Mouse (Mus musculus): ENCODE data around the gene Ankrd31. TPM values are rescaled to one million over a fixed set of nuclear protein-coding genes. Genes with fewer than 3 reads are reported as not detected.
"Not testable (repeated sequence)": the region's sequence is repeated elsewhere in the genome, so short reads cannot be mapped to it uniquely, and the experiment has no call there.

Ankrd31 gene
- polyA plus RNA-seq, 1 experiment from 2014 or later: not detected

GRCm38 (mm10) chr13:96730116-96730515, 18.0 kb upstream of the Ankrd31 start:
- Histone ChIP-seq H3K27ac (ENCODE audit: low read depth, low read length) (no peak overlapping the region), H3K36me3 (ENCODE audit: control insufficient read depth, insufficient read depth, low read length) (no peaks in the 10 kb centered on the region), H3K4me2 (ENCODE audit: low read depth) (no peak overlapping the region), H3K4me3 (ENCODE audit: low read depth, low read length) (no peak overlapping the region), H3K27me3 (ENCODE audit: control insufficient read depth, insufficient read depth, low read length) (no peaks in the 10 kb centered on the region), H3K9me3 (ENCODE audit: control insufficient read depth, low read length) (no peaks in the 10 kb centered on the region), H3K9ac (ENCODE audit: low read length) (no peak overlapping the region), H3K4me1 (ENCODE audit: control insufficient read depth, insufficient read depth, low read length) (no peaks in the 10 kb centered on the region)
- ATAC-seq (ENCODE audit: insufficient read depth, low FRiP score, low TSS enrichment): no peak
- 72% methylated on average over 1 of the region's 1 CpGs for WGBS
- no peak for DNase-seq (ENCODE audit: low spot score)

GRCm38 (mm10) chr13:96735175-96735574, 12.9 kb upstream of the Ankrd31 start:
- Histone ChIP-seq H3K4me3 (ENCODE audit: low read depth, low read length) (no peak overlapping the region), H3K4me2 (ENCODE audit: low read depth) (no peak overlapping the region), H3K27ac (ENCODE audit: low read depth, low read length) (no peak overlapping the region), H3K9ac (ENCODE audit: low read length) (no peak overlapping the region), H3K4me1 (ENCODE audit: control insufficient read depth, insufficient read depth, low read length) (no peaks in the 10 kb centered on the region), H3K36me3 (ENCODE audit: control insufficient read depth, insufficient read depth, low read length) (no peaks in the 10 kb centered on the region), H3K27me3 (ENCODE audit: control insufficient read depth, insufficient read depth, low read length) (no peaks in the 10 kb centered on the region), H3K9me3 (ENCODE audit: control insufficient read depth, low read length) (no peaks in the 10 kb centered on the region)
- ATAC-seq (ENCODE audit: insufficient read depth, low FRiP score, low TSS enrichment) (no peak), DNase-seq (ENCODE audit: low spot score) (no peak)
- WGBS: 41% methylated on average over 1 of the region's 1 CpGs

GRCm38 (mm10) chr13:96740159-96740558, 7.9 kb upstream of the Ankrd31 start:
- Histone ChIP-seq H3K9ac (ENCODE audit: low read length) (no peak overlapping the region), H3K4me1 (ENCODE audit: control insufficient read depth, insufficient read depth, low read length) (no peaks in the 10 kb centered on the region), H3K4me2 (ENCODE audit: low read depth) (no peak overlapping the region), H3K4me3 (ENCODE audit: low read depth, low read length) (no peak overlapping the region), H3K27me3 (ENCODE audit: control insufficient read depth, insufficient read depth, low read length) (no peaks in the 10 kb centered on the region), H3K27ac (ENCODE audit: low read depth, low read length) (no peak overlapping the region), H3K9me3 (ENCODE audit: control insufficient read depth, low read length) (no peaks in the 10 kb centered on the region), H3K36me3 (ENCODE audit: control insufficient read depth, insufficient read depth, low read length) (no peaks in the 10 kb centered on the region)
- no peak for ATAC-seq (ENCODE audit: insufficient read depth, low FRiP score, low TSS enrichment)
- DNase-seq (ENCODE audit: low spot score): no peak
- WGBS: 89% methylated on average over 2 of the region's 2 CpGs

GRCm38 (mm10) chr13:96742871-96743270, 5.2 kb upstream of the Ankrd31 start:
- Histone ChIP-seq H3K4me1 (ENCODE audit: control insufficient read depth, insufficient read depth, low read length) (no peaks in the 10 kb centered on the region), H3K9ac (ENCODE audit: low read length) (no peak overlapping the region), H3K27ac (ENCODE audit: low read depth, low read length) (no peak overlapping the region), H3K27me3 (ENCODE audit: control insufficient read depth, insufficient read depth, low read length) (no peaks in the 10 kb centered on the region), H3K9me3 (ENCODE audit: control insufficient read depth, low read length) (no peaks in the 10 kb centered on the region), H3K36me3 (ENCODE audit: control insufficient read depth, insufficient read depth, low read length) (no peaks in the 10 kb centered on the region), H3K4me2 (ENCODE audit: low read depth) (no peak overlapping the region), H3K4me3 (ENCODE audit: low read depth, low read length) (no peak overlapping the region)
- ATAC-seq (ENCODE audit: insufficient read depth, low FRiP score, low TSS enrichment): no peak
- 82% methylated on average over 2 of the region's 2 CpGs for WGBS
- DNase-seq (ENCODE audit: low spot score): no peak

GRCm38 (mm10) chr13:96746055-96746454, 2.0 kb upstream of the Ankrd31 start:
- ATAC-seq (ENCODE audit: insufficient read depth, low FRiP score, low TSS enrichment): no peak
- 51% methylated on average over 6 of the region's 6 CpGs for WGBS

GRCm38 (mm10) chr13:96749859-96750258, 1.8 kb downstream of the Ankrd31 start:
- DNase-seq (ENCODE audit: low spot score) (no peak), ATAC-seq (ENCODE audit: insufficient read depth, low FRiP score, low TSS enrichment) (no peak)
- no peak overlapping the region for H3K9ac ChIP-seq (ENCODE audit: low read length)
- no peaks in the 10 kb centered on the region for H3K9me3 ChIP-seq (ENCODE audit: control insufficient read depth, low read length)
- no peaks in the 10 kb centered on the region for H3K27me3 ChIP-seq (ENCODE audit: control insufficient read depth, insufficient read depth, low read length)
- H3K36me3 ChIP-seq (ENCODE audit: control insufficient read depth, insufficient read depth, low read length): no peaks in the 10 kb centered on the region
- no peaks in the 10 kb centered on the region for H3K4me1 ChIP-seq (ENCODE audit: control insufficient read depth, insufficient read depth, low read length)
- WGBS: 79% methylated on average over 6 of the region's 6 CpGs
- no peak overlapping the region for H3K4me3 ChIP-seq (ENCODE audit: low read depth, low read length)
- H3K4me2 ChIP-seq (ENCODE audit: low read depth): no peak overlapping the region
- H3K27ac ChIP-seq (ENCODE audit: low read depth, low read length): no peak overlapping the region

More at GRCm38 (mm10) chr13:96746055-96746454, 2.0 kb upstream of the Ankrd31 start:
- no peaks in the 10 kb centered on the region for H3K36me3 ChIP-seq (ENCODE audit: control insufficient read depth, insufficient read depth, low read length)
- peak; percentile 23 for DNase-seq (ENCODE audit: low spot score)
- no peak overlapping the region for H3K27ac ChIP-seq (ENCODE audit: low read depth, low read length)
- H3K9me3 ChIP-seq (ENCODE audit: control insufficient read depth, low read length): no peaks in the 10 kb centered on the region
- H3K4me3 ChIP-seq (ENCODE audit: low read depth, low read length): no peak overlapping the region
- no peak overlapping the region for H3K4me2 ChIP-seq (ENCODE audit: low read depth)
- no peak overlapping the region for H3K9ac ChIP-seq (ENCODE audit: low read length)
- no peaks in the 10 kb centered on the region for H3K27me3 ChIP-seq (ENCODE audit: control insufficient read depth, insufficient read depth, low read length)
- no peaks in the 10 kb centered on the region for H3K4me1 ChIP-seq (ENCODE audit: control insufficient read depth, insufficient read depth, low read length)

- Histone ChIP-seq H3K9me3 (ENCODE audit: control insufficient read depth, low read length) (no peaks in the 10 kb centered on the region), H3K9ac (ENCODE audit: low read length) (no peak overlapping the region), H3K4me3 (ENCODE audit: low read depth, low read length) (no peak overlapping the region), H3K27ac (ENCODE audit: low read depth, low read length) (no peak overlapping the region), H3K4me2 (ENCODE audit: low read depth) (no peak overlapping the region), H3K27me3 (ENCODE audit: control insufficient read depth, insufficient read depth, low read length) (no peaks in the 10 kb centered on the region), H3K36me3 (ENCODE audit: control insufficient read depth, insufficient read depth, low read length) (no peaks in the 10 kb centered on the region), H3K4me1 (ENCODE audit: control insufficient read depth, insufficient read depth, low read length) (no peaks in the 10 kb centered on the region)
- WGBS: 84% methylated on average over 2 of the region's 2 CpGs
- ATAC-seq (ENCODE audit: insufficient read depth, low FRiP score, low TSS enrichment) (no peak), DNase-seq (ENCODE audit: low spot score) (no peak)
These were observed 12.8 kb downstream of the Ankrd31 start for GRCm38 (mm10) chr13:96760848-96761247.

- 90% methylated on average over 5 of the region's 5 CpGs for WGBS
- not testable (repeated sequence) for DNase-seq (ENCODE audit: low spot score); ATAC-seq (ENCODE audit: insufficient read depth, low FRiP score, low TSS enrichment)
These were observed 38.0 kb downstream of the Ankrd31 start for GRCm38 (mm10) chr13:96786071-96786470.

GRCm38 (mm10) chr13:96793451-96793850, 45.4 kb downstream of the Ankrd31 start:
- Histone ChIP-seq H3K27ac (ENCODE audit: low read depth, low read length) (no peak overlapping the region), H3K9ac (ENCODE audit: low read length) (no peak overlapping the region), H3K36me3 (ENCODE audit: control insufficient read depth, insufficient read depth, low read length) (no peaks in the 10 kb centered on the region), H3K4me1 (ENCODE audit: control insufficient read depth, insufficient read depth, low read length) (no peaks in the 10 kb centered on the region), H3K27me3 (ENCODE audit: control insufficient read depth, insufficient read depth, low read length) (no peaks in the 10 kb centered on the region), H3K4me2 (ENCODE audit: low read depth) (no peak overlapping the region), H3K9me3 (ENCODE audit: control insufficient read depth, low read length) (no peaks in the 10 kb centered on the region), H3K4me3 (ENCODE audit: low read depth, low read length) (no peak overlapping the region)
- ATAC-seq (ENCODE audit: insufficient read depth, low FRiP score, low TSS enrichment) (no peak), DNase-seq (ENCODE audit: low spot score) (no peak)
- 87% methylated on average over 2 of the region's 2 CpGs for WGBS

More at GRCm38 (mm10) chr13:96786071-96786470, 38.0 kb downstream of the Ankrd31 start:
- H3K27ac ChIP-seq (ENCODE audit: low read depth, low read length); H3K27me3 ChIP-seq (ENCODE audit: control insufficient read depth, insufficient read depth, low read length); H3K9ac ChIP-seq (ENCODE audit: low read length); H3K4me1 ChIP-seq (ENCODE audit: control insufficient read depth, insufficient read depth, low read length); H3K4me3 ChIP-seq (ENCODE audit: low read depth, low read length); H3K4me2 ChIP-seq (ENCODE audit: low read depth); H3K36me3 ChIP-seq (ENCODE audit: control insufficient read depth, insufficient read depth, low read length); H3K9me3 ChIP-seq (ENCODE audit: control insufficient read depth, low read length): not testable (repeated sequence)

Measured in neural tube, embryonic 11.5 days (tissue).